Mouse (Mus musculus): ENCODE results near the gene Efna4. TPM values are rescaled to one million over a fixed set of nuclear protein-coding genes. Genes with fewer than 3 reads are reported as not detected.

Efna4 gene
- polyA plus RNA-seq (2015; fragmentation: Nextera tagmentation; extraction: Ambion mirVana) = 8.9 and 11.7 TPM in 2 replicates

GRCm38 (mm10) chr3:89337721-89338578 is at the start of gene Efna4:
Gene Efna4, minus strand, starts transcription at chr3:89338028.
- peaks cover 5% of the 10 kb centered on the region for H3K4me1 ChIP-seq (replicated peaks; ENCODE audit: control insufficient read depth, insufficient read depth)
- H3K4me3 ChIP-seq (ENCODE audit: low read depth, low read length) = peak within 1 kb of the TSS; percentile 78
- TF ChIP-seq CTCF (IDR thresholded peaks at IDR 0.05; ENCODE audit: low read depth) = 0 out of 2 replicates have a peak, but pooled peaks have one; percentile 1
- no peak for TF ChIP-seq EP300 (optimal IDR thresholded peaks at IDR 0.05)
- ATAC-seq (ENCODE audit: low FRiP score, low TSS enrichment) (peak; percentile 66), DNase-seq (ENCODE audit: low spot score) (peak; percentile 79)
- H3K4me2 ChIP-seq (replicated peaks; ENCODE audit: low read depth) = peak within 1 kb of the TSS; percentile 91
- H3K27me3 ChIP-seq (ENCODE audit: control insufficient read depth, insufficient read depth, low read length) = no peaks in the 10 kb centered on the region
- WGBS = 1% methylated on average over 44 of the region's 44 CpGs
- peak within 1 kb of the TSS; percentile 89 for H3K27ac ChIP-seq (replicated peaks)
- peak within 1 kb of the TSS; percentile 85 for H3K9ac ChIP-seq (ENCODE audit: low read length)
- H3K9me3 ChIP-seq (ENCODE audit: control insufficient read depth, low read length) = no peaks in the 10 kb centered on the region
- peaks cover 2% of the 10 kb centered on the region; the same call in 1 of the 2 replicates for H3K36me3 ChIP-seq (ENCODE audit: control insufficient read depth, insufficient read depth, low read length)

DNA sequence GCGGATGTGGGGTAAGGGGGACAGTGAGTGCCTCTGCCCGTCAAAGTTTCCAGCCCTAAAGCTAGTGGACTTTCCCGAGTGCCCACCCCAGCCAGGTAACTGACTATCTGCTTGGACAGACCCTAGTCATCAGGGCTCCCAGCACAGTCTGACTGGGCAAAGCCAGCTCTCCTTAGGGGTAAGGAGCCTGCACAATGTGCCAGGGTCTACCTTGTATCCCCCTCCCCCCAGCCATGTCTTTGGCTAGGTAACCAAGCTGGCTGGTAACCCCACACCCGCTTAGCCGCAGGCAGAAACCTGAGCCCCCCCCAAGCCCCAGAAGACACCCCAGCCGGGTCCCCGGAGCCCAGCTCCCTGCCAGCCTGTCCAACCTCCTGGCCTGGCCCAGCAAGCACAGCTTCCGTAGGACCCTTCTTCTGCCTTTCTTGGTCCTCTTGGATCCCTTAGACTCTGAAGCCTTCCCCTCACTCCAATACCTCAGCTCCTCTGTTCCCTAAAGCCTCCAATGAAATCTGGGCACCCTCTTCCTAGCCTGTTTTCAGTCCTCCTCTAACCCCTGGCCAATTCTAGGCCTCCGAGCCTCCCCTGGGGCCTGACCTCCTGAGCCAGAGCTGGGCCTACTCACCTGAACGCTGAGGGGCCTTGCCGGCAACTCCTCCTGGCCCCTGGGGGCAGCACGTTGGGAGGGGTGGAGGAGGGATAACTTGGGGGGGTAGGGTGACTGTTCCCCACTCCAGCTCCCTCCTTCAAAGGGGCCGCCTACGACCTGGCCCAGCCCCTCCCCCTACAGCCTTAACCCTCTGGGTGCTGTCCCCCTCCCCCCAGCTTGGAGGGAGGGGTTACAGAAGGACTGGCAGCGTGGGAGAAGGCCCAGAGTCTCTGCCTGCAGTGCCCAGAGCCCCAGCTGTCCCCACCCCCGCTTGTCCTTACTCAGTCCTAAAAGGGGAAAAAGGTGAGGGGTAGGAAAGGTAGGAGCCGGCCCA is 48.9 kb upstream of the Efna4 start:
- Histone ChIP-seq H3K4me3 (ENCODE audit: low read depth, low read length) (peak overlapping the region; percentile 18; the same call in 1 of the 2 replicates), H3K9me3 (ENCODE audit: control insufficient read depth, low read length) (no peaks in the 10 kb centered on the region), H3K36me3 (ENCODE audit: control insufficient read depth, insufficient read depth, low read length) (no peaks in the 10 kb centered on the region), H3K27me3 (ENCODE audit: control insufficient read depth, insufficient read depth, low read length) (no peaks in the 10 kb centered on the region), H3K27ac (replicated peaks) (peak overlapping the region; percentile 84), H3K9ac (ENCODE audit: low read length) (peak overlapping the region; percentile 41), H3K4me1 (replicated peaks; ENCODE audit: control insufficient read depth, insufficient read depth) (peaks cover 11% of the 10 kb centered on the region), H3K4me2 (replicated peaks; ENCODE audit: low read depth) (peak overlapping the region; percentile 50)
- WGBS = 58% methylated on average over 17 of the region's 17 CpGs
- DNase-seq (ENCODE audit: low spot score) = peak; percentile 35
- ATAC-seq (ENCODE audit: low FRiP score, low TSS enrichment) = no peak
- TF ChIP-seq CTCF (IDR thresholded peaks at IDR 0.05; ENCODE audit: low read depth) (no peak), EP300 (optimal IDR thresholded peaks at IDR 0.05) (no peak)

DNA sequence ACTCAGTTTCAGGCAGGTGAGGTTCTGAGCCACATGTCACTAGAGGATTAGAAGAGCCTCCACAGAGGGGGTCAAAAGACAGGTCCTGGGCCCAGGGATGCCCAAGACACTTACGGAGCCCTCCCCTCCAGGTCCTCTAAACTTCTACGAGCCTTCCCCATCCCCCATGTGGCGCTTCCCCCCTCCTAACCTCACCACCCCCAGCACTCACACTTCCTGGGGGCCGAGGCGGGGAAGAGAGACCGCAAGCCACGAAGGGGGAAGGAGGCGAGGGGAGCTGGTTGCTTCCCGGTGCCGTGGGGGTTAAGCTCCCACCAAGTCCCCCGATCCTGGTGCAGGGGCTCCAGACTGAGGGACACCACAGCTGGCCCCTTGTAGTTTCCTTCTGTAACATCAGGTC is 47.6 kb upstream of the Efna4 start:
- Histone ChIP-seq H3K27ac (replicated peaks) (peak overlapping the region; percentile 79), H3K36me3 (ENCODE audit: control insufficient read depth, insufficient read depth, low read length) (peaks cover 3% of the 10 kb centered on the region), H3K9ac (ENCODE audit: low read length) (no peak overlapping the region), H3K9me3 (ENCODE audit: control insufficient read depth, low read length) (no peaks in the 10 kb centered on the region), H3K4me3 (ENCODE audit: low read depth, low read length) (no peak overlapping the region), H3K27me3 (ENCODE audit: control insufficient read depth, insufficient read depth, low read length) (no peaks in the 10 kb centered on the region), H3K4me2 (replicated peaks; ENCODE audit: low read depth) (peak overlapping the region; percentile 23), H3K4me1 (replicated peaks; ENCODE audit: control insufficient read depth, insufficient read depth) (peaks cover 7% of the 10 kb centered on the region)
- 53% methylated on average over 10 of the region's 11 CpGs for WGBS
- no peak for TF ChIP-seq CTCF (IDR thresholded peaks at IDR 0.05; ENCODE audit: low read depth)
- ATAC-seq (ENCODE audit: low FRiP score, low TSS enrichment) (no peak), DNase-seq (ENCODE audit: low spot score) (no peak)

DNA sequence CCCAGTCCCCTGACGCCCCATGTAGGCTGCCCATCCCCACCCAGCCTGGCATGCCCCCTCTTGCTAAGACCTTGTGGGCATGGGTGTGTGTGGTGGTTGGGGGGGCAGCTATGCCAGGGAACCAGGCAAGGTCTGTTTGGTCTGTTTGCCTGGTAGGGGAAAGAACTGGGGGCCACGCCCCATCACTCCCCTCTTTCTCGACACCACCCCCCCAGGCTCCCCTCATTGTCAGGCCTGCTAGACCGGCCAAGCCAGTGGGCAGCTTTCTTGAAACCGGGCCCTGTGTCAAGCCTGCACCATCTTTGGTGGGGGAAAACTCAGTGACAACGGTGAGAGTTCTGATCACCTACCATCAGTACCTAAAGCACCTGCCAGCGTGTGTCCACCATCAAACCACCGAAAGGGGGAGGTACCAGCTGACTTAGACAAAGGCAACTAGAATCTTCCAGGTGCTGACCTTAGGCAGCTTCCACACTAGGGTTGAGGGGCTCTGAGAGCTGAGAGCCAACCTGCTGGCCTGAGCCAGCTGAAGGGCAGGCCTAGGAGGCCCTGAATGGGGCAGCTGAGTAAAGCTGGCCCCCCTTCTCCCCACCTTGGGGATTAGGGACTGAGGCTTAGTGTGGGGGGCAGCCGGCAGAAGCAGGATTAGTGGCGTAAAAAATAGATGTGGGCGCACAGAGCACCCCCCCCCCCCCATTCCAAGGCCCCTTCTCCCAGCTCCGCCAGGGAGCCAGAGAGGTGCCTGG is 46.7 kb upstream of the Efna4 start:
- Histone ChIP-seq H3K4me2 (replicated peaks; ENCODE audit: low read depth) (peak overlapping the region; percentile 23), H3K4me3 (ENCODE audit: low read depth, low read length) (peak overlapping the region; percentile 10; the same call in 1 of the 2 replicates), H3K27me3 (ENCODE audit: control insufficient read depth, insufficient read depth, low read length) (no peaks in the 10 kb centered on the region), H3K36me3 (ENCODE audit: control insufficient read depth, insufficient read depth, low read length) (peaks cover 7% of the 10 kb centered on the region), H3K9ac (ENCODE audit: low read length) (peak overlapping the region; percentile 23), H3K9me3 (ENCODE audit: control insufficient read depth, low read length) (no peaks in the 10 kb centered on the region), H3K4me1 (replicated peaks; ENCODE audit: control insufficient read depth, insufficient read depth) (peaks cover 7% of the 10 kb centered on the region), H3K27ac (replicated peaks) (peak overlapping the region; percentile 79)
- DNase-seq (ENCODE audit: low spot score) = no peak
- WGBS = 61% methylated on average over 12 of the region's 12 CpGs
- no peak for ATAC-seq (ENCODE audit: low FRiP score, low TSS enrichment)
- TF ChIP-seq EP300 (optimal IDR thresholded peaks at IDR 0.05) (no peak), CTCF (IDR thresholded peaks at IDR 0.05; ENCODE audit: low read depth) (no peak)

DNA sequence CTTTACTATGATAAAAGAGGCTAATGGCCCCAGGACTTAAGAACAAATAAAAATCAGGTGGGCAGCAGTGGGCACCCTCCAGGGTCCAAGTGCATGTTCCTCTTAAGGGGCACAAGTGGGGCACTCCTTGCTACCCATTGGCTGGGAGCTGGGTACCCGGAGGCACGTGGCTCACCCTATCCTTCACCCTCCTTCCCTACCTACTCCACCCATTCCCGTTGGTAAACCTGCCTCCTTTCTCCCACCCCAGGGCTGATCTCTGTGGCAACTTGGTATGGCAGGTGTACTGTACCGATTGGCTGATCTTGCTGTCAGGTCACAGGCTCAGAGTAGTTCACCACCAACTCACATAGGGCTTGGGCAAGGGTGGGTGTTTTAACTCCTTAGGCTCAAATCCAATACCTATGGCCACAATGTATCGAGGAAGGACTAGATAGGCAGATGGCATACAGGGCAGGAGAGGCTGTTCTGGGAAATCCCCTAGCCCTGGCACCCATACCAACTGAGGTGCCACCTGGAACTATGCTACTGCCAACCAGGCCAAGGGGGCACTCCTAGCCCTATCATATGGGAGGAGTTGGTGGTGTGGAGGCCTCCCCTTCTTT is 45.9 kb upstream of the Efna4 start:
- no peak overlapping the region for H3K9ac ChIP-seq (ENCODE audit: low read length)
- TF ChIP-seq EP300 (optimal IDR thresholded peaks at IDR 0.05) (no peak), CTCF (IDR thresholded peaks at IDR 0.05; ENCODE audit: low read depth) (no peak)
- 48% methylated on average over 5 of the region's 5 CpGs for WGBS

More for the DNA sequence above, 45.9 kb upstream of the Efna4 start:
- DNase-seq (ENCODE audit: low spot score) (no peak), ATAC-seq (ENCODE audit: low FRiP score, low TSS enrichment) (no peak)
- no peak overlapping the region; the same call in 1 of the 2 replicates for H3K4me2 ChIP-seq (replicated peaks; ENCODE audit: low read depth)
- peak overlapping the region; percentile 79 for H3K27ac ChIP-seq (replicated peaks)
- peaks cover 7% of the 10 kb centered on the region for H3K4me1 ChIP-seq (replicated peaks; ENCODE audit: control insufficient read depth, insufficient read depth)
- H3K9me3 ChIP-seq (ENCODE audit: control insufficient read depth, low read length) = no peaks in the 10 kb centered on the region
- H3K4me3 ChIP-seq (ENCODE audit: low read depth, low read length) = no peak overlapping the region
- peaks cover 7% of the 10 kb centered on the region for H3K36me3 ChIP-seq (ENCODE audit: control insufficient read depth, insufficient read depth, low read length)
- no peaks in the 10 kb centered on the region for H3K27me3 ChIP-seq (ENCODE audit: control insufficient read depth, insufficient read depth, low read length)

All from stomach, postnatal 0 days (tissue).